Mouse (Mus musculus) v-Abl transformed pro-B cells (cell line): ENCODE data around the gene Tmprss7.

ENCODE experiments used
- in situ Hi-C, 2 experiments: fragments of 400-800 bp; cut with MboI; formaldehyde crosslinking; loops; one replicate each; pipeline ENCODE4 v1.15.1; 2025; ENCODE audit not compliant: unreplicated experiment in 2 of 2

Tmprss7 gene

DNA sequence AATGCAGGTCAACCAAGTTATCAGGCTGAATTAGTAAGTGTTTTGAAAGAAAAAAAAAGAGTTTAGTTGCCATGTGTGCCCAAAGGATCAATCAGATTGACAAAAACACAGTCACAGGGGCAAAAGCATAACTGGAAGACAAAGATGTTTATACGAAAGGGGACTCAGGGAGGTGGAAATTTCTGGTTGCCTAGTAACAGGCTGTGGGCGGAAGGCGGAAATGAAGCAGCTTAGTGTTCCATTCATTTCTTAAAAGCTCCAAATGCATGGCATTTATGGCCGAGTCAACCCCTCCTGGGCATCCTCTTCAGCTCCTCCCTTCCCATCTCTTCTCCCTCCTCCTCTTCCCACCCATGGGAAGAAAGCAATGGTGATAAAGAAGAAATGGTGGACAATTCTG lies 3.3 kb downstream of the Tmprss7 start:
- in situ Hi-C loops, result no loop called here

- in situ Hi-C loops, result loop anchor here (5.0 to 10.0 kb wide), 2 partner anchors 280 to 338 kb away; no protein-coding TSS in a partner anchor
Measured at GRCm38 (mm10) chr16:45686833-45687232, 6.6 kb downstream of the Tmprss7 start.

GRCm38 (mm10) chr16:45685295-45685694 lies 8.2 kb downstream of the Tmprss7 start:
- in situ Hi-C loops, result loop anchor here (5.0 to 10.0 kb wide), 2 partner anchors 282 to 340 kb away; no protein-coding TSS in a partner anchor

DNA sequence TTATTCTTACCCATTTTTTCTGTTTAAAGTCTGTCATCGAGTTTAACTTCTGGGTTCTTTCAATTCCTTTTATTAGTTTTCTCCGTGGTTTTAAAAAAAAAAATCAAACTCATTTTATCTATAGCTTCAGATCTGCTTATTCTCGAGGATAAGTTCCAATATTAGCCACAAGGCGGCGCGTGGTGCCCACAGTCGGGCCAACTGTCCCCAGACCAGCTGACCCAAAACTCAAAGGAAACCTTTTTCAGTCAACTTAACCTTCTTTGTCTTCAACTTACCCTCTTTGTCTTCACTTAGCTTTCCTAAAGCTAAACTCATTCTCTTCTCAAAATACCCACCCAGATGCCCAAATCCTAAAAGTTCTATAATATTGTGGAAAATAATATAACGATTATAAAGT lies 8.6 kb downstream of the Tmprss7 start:
- in situ Hi-C loops, result loop anchor here (5.0 to 10.0 kb wide), 2 partner anchors 282 to 340 kb away; no protein-coding TSS in a partner anchor

- in situ Hi-C loops, result loop anchor here (5.0 to 10.0 kb wide), 5 partner anchors 44 to 479 kb away; partner anchors contain the start of gene Gcsam (in 1 of the 2)
Measured at GRCm38 (mm10) chr16:45676462-45676861, 17.0 kb downstream of the Tmprss7 start.

GRCm38 (mm10) chr16:45670005-45670404 lies 23.5 kb downstream of the Tmprss7 start:
- in situ Hi-C loops, result loop anchor here (5.0 to 10.0 kb wide), 3 partner anchors 38 to 85 kb away; partner anchors contain the start of gene Gcsam (in 1 of the 2)

DNA sequence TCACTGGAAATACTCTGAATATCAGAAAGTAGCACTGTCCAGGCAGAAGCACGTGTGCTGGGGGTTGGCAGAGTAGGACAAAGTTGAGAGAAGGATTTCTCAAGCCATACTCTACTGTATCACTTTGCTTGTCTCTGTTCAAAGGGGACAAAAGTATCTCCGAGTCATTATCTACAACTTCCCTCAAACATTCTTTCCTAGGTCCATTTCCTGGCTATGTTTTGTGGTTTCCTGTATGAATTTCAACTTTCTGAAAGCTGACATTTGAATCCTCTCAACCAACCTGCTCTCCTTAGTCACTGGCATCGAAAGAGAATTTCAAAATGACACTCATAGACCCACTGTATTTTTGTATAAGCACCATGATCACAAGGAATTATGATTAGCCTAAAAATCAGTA lies 25.3 kb downstream of the Tmprss7 start:
- in situ Hi-C loops, result loop anchor here in 1 of 2 experiments (10.0 kb wide), 1 partner anchor 923 kb away; the partner anchor contains the start of gene Gtpbp8

- in situ Hi-C loops, result loop anchor here in 1 of 2 experiments (10.0 kb wide), 1 partner anchor 921 kb away; the partner anchor contains the start of gene Gtpbp8
Measured at GRCm38 (mm10) chr16:45666136-45666535, 27.3 kb downstream of the Tmprss7 start.

DNA sequence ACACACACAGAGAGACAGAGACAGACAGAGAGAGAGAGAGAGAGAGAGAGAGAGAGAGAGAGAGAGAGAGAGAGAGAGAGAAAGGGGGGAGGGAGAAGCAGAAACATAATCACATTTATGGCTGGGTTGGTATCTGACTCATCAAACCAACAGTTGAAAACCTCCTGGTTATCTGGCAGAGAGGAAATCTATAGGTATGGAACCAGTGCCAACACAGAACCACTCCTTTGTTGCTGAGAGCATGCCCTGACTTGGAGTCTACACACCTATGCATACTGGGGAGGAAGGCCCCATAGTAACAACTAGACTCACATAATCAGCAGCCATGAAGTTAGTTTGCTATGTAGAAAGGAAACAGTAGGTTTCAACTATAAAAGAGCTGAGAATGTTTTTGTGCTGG lies 31.1 kb downstream of the Tmprss7 start:
- in situ Hi-C loops, result loop anchor here in 1 of 2 experiments (10.0 kb wide), 1 partner anchor 918 kb away; the partner anchor contains the start of gene Gtpbp8

GRCm38 (mm10) chr16:45659596-45659995 lies 33.9 kb downstream of the Tmprss7 start:
- in situ Hi-C loops, result no loop called here

GRCm38 (mm10) chr16:45658248-45658647 lies 35.2 kb downstream of the Tmprss7 start:
- in situ Hi-C loops, result no loop called here

GRCm38 (mm10) chr16:45657574-45658159 lies 35.8 kb downstream of the Tmprss7 start:
- in situ Hi-C loops, result no loop called here

DNA sequence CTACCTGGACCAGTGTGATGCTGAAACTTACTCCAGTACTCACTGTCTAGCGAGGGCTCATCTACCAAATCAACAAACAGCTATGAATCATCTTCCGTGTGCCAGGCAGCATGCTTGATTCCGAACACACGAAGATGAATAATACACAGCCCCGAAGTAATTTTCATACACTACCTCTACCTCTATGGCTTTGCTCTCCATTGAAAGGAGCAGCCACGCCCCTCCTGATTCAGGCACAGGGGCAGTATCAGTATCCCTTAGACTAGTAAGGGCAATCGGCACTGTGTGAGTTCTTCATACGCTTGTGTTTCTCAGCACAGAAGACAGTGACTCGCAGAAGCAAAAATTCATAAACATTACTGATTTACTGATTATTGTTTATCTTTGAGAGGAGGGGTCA lies 39.0 kb downstream of the Tmprss7 start:
- in situ Hi-C loops, result no loop called here

DNA sequence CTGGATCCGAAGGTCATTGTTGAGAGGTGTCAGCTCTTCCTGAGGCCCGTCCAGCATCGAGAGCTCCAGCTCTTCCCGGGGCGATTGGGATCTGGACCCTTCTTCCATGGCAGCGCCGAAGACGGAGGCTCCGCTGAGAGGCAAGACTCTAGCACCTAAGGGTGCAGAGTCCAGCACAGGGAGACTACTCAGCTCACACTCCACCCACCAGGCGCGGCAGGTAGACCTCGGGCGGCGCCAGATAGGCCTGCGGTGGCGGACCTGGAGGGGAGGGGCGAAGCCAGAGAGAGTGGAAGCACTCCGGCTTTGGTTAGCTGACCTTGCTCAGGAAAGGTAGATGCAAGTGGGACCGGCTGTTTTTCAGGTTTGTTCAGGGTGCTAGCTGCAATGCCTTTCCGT lies 39.5 kb downstream of the Tmprss7 start, which contains the start of gene BC016579:
BC016579 (minus strand) TSS at position 135 of the 399 bp plus-strand sequence.
- in situ Hi-C loops, result no loop called here

- in situ Hi-C loops, result no loop called here
Measured at GRCm38 (mm10) chr16:45653009-45653933, 40.2 kb downstream of the Tmprss7 start.

GRCm38 (mm10) chr16:45651497-45651896 lies 42.0 kb downstream of the Tmprss7 start:
- in situ Hi-C loops, result no loop called here

DNA sequence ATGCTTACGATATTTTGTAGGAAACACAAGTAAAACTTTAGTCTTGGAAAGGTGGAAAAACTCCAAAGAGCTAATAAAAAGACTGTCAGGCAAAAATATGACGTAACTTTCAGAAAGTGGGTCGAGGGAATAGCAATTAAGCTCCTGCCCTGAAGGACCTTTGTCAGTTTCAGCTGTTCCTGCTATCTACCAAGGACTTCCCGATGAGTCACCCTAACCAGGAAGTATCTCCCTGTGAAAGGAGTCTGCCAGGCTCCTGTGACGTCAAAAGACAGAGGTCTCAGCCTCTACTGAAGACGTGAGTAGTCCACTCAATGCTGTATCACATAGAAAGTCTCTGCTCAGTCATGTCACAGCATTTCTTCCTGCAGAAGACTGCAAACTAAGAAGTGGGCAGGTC lies 49.1 kb downstream of the Tmprss7 start:
- in situ Hi-C loops, result no loop called here

DNA sequence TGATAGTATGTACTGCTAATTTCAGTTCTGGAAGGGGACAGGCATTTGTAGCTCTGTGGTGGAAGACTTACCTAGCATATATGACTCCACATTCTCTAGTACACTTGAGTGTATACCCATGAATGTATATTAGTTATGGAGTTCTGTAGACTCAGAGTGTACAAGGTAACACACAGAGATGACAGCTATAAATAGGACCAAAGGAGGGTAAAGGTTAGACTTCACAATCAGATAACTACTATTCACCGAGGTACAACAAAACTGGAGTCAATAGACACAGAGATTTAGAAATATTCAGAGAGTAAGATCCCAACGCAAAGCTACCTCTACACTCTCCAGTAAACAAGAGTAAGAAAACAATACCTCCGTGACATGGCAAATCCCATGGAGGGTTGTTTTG lies 49.5 kb downstream of the Tmprss7 start:
- in situ Hi-C loops, result no loop called here

- in situ Hi-C loops, result no loop called here
Measured at GRCm38 (mm10) chr16:45641301-45641700, 52.2 kb downstream of the Tmprss7 start.

DNA sequence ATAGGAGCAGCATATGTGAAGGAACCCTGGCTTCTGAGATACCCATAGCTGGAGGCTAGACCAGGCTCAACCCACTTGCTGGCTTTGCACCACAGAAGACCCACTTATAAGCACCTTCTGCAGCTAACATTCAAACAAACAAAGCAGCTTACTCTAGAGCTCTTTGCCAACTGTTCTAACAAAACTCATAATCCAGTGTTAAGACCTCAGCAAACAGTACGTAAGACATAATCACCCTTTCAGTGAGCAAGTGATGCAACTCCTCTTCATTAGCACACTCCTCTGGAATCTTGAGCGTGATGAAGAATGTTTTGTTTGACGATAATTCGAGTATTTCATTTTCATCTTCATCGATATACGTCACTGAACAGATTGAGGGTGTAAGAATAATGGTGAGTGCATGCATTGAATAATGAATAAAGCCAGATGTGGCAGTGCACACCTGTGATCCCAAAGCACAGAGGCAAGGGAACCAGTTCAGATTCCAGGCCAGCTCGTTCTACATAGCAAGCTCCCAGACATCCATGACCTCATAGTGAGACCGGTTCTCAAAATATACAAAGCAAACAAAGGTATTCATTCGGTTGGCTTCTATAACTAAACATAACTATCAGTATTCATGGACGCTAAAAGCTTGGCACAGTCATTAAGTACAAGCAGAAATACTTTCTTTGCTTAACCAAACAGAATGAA lies 53.2 kb downstream of the Tmprss7 start:
- in situ Hi-C loops, result no loop called here
